Mouse (Mus musculus) ZHBTc4 (cell line): ENCODE data around the gene Lgr6.
"Not testable (repeated sequence)": the region's sequence is repeated elsewhere in the genome, so short reads cannot be mapped to it uniquely, and the experiment has no call there.

Source experiments
- DNase-seq: peaks from one replicate; pipeline ENCODE4 v3.0.0-alpha.2; 2011; ENCODE audit warnings: low read depth, low spot score

Gene Lgr6

DNA sequence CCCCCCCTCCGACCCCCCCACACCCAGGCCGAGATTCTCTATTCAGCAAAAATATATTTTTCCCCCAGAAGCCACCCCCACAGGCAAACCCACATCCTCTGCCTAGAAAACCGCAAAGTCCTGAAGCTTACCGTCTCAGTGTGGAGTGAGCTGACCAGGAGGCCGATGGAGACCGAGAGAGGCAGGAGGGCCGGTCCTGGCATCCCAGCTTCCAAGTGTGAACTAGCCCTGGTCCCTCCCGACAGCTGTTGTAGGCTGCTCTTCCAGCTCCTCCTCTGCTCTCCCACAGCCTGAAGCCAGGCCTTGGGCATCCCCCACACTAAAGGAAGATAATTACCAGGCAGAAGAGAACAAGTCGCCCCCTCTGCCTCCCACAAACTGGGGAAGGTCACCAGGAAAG, 23.9 kb upstream of the Lgr6 start:
- no peak for DNase-seq

DNA sequence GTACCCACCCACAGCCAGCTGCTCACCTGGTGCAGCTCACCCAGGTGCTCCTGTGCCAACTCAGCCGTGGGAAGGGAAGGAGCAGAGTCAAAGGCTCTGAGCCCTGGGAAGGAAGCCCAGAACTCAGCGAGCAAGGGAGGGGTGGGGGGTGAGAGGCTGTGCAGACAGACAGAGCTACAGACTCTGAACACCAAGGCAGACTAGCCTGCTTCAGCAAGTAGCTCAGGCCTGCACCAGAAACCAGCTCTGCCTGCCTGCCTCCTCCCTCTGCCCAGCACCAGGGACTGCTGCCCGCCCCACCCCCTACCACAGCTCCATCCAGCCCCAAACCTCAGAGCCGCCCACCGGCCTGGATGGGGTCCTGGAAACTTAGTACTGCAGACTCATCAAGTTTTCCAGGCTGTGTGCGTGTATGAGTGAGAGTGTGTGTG, 22.9 kb upstream of the Lgr6 start:
- DNase-seq = no peak

DNA sequence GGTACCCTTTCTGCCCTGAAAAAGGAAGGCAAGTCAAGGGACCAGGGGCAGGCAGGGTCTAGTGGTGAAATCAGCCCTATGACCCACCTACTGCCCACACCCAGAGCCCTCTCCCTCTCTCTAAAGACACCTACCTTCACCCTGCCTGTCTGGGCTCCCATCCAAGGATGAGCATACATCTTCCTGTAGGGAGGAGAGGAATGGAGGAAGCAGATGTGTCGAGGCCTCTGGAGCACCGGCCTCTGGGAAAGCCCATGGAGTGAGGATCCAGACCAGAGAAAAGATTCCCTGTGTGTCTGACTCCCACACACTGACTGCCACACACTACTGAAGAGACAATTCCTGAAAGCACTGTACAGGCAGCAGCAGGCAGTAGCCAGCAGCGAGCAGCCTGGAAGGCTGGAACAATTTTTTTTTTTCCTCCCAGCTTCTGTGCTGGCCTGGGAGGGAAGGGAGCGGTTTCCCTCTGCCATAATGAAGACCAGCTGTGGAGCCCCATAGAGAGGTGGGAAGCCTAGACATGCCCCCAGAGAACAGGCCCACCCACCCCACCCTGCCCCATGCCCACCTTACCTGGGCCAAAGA, 21.5 kb upstream of the Lgr6 start:
- no peak for DNase-seq

DNA sequence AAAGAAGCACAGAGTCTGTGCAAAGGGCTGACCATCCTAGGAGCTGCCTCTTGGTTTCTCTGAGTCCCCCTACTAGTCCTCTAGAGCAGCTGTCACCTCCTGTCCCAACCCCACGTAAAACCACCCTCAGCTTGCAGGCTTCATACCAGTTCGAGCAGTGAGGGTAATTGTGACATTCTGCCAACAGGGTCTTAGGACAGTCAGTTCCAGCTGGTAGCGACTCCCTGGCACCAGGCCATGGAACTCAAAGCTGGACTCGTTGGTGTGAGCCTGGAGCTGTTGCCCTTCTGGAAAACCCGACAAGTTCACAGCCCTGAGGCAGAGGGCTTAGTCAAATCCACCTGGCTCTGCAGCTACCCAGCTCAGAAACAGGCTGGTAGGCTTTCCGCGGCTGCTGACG, 20.9 kb upstream of the Lgr6 start:
- DNase-seq = no peak

DNA sequence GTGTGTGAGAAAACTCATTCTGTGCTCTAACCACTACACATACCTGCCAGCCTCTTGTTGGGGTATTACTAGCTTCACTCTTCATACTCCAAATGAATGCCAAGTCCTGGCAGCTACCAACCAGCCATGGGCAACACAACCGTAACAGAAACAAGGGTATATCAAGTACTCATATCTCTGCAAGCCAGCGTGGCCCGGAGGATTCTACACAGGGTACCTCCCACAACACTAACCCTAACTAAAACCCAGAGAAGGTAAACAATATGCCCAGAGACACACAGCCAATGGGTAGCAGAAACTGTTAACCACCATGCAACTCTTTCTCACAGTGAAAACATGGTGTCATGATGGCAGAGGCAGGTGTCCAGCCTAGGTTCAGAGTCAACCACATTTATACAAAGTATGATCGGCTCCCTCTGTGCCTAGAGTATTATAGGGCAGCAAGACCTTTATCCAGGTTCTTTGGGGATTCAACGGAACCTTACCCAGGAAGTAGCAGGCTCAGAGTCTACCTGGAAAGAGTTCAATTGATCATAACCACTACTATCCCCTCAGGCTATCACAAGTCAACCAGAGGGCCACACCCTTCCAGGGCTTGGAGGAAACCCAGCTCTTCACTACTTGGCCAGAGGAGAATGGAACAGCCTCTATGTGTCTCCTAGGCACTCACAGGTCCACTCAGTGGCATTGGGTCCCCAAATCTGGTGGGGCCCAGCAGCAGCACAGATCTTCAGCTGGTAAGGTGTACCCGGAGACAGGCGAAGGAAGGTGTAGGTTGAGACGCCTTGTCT, 19.7 kb upstream of the Lgr6 start:
- DNase-seq = no peak

DNA sequence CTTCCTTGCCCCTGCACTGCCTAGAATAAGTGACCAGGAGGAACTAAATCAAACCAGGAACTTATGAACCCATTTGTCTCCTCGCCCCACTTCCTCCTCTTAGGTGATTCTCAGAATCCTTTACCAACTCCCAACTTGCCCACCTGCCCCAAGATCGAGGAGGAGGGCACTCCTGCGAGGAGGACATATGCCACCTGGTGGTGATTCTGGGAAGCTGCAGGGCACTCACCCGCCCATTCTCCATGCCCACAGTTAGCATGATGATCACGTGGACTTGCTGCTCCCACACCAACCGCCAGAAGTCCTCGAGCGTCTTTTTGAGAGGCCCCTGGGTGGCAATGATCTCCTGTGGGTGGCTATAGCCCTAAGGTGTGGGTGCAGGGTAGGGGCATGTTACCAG, 7.6 kb upstream of the Lgr6 start:
- DNase-seq = peak; percentile 85

DNA sequence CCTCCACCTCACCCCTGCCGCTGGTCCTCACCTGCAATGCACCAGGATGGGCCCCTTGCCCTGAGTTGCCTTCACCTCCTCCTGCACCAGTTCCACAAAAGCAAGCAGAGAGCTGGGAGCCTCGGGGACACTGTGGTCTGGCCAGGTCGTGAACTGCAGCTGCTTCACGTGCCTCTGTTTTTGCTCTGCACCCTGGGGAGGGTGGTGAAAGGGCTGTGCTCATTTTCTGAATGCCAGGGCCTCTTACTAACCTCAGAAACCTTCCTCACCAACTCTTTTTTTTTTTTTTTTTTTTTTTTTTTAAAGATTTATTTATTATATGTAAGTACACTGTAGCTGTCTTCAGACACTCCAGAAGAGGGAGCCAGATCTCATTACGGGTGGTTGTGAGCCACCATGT, 6.2 kb upstream of the Lgr6 start:
- not testable (repeated sequence) for DNase-seq

DNA sequence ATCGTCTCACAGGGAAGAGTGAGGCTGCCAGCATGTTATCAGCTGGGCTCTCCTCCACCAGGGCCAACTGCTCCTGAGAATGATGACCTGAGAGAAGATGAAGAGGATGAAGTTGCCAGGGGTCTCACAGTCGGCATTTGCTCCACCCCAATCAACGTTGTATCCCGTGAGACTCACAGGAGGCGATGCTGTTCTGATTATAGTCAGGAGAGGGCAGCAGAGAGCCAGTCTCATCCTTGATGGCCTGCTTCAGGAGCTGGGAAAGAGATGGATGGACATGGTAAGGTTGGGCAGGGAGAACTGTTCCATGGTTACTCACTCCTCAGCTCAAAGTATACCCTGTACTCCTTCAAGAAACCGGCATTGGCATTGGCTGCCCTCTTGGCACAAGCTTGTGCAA, 5.0 kb upstream of the Lgr6 start:
- DNase-seq = peak; percentile 87

DNA sequence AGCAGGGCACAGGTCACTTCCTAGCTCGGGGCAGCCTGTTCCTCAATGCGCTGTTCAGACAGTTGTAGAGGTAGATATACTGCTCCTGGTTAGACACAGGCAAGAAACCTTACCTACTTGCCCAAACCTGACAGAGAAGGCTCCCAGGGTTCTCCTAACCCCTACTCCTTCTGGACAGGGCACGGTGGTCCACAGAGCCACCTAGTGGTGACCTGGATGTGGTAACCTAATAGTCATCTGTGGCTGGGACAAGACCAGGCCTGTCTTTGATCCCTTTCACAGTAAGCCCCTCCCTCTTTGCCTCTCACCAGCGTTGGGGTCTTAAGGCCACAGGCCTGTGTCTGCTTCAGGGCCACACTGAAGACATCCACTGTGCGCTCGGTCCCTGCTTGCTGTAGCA, 3.5 kb upstream of the Lgr6 start:
- DNase-seq = peak; percentile 94

DNA sequence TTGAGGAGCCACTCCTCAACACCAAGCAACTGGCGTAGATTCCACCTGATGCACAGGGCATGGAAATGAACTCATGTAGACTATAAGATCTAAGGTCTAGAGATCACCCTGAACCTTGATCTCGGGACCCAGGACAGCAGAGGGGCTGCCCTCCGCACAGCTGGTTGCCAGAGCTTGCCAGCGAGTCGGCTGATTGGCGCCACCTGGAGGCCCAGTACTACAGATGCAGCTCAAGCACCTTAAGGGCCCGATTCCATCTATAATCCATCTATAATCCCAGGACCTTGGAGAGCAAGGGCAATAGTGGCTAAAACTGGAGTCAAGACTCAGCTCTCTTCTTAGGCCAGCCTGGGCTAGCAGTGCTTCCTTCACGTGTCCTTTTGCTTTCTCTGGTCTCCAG, 875 bp upstream of the Lgr6 start:
- peak; percentile 92 for DNase-seq

DNA sequence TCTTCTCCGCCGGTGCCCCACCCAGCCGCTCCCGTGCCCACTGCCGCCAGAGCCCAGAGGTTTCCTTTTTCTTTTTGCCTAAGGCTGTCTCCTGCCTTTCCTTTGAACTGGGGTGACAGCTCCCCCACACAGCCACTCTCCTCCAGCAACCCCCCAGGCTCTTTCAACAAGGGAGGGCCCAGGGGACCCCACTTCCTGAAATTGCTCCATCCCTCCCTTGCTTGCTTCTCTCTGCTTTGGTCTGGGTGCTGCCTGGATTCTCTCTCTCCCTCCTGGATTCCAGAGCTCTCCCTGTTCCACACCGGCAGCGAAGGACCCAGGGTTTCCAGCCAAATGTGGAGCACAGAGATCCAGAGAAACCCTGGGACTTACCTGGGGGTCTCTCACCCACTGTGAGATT, 4.7 kb downstream of the Lgr6 start:
- DNase-seq = no peak

DNA sequence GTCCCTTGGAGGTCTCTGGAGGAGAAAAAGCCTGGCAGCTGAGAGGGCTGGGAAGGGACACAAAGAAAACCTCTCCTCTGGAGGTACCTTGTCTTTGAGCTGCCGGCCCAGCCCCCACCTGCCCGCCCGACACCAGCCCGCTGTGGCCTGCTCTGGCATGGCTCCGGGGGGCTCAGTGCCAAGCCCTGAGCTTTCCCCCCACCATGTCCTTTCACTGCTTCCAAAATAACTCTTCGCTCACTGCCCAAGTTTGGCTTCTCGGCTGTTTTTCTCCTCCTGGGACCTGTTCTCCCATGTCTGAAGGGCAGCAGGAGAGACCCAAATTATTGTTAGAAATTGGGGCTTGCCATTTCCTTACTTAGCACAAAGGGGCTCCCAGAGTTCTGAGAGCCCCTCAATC, 6.6 kb downstream of the Lgr6 start:
- DNase-seq = no peak

DNA sequence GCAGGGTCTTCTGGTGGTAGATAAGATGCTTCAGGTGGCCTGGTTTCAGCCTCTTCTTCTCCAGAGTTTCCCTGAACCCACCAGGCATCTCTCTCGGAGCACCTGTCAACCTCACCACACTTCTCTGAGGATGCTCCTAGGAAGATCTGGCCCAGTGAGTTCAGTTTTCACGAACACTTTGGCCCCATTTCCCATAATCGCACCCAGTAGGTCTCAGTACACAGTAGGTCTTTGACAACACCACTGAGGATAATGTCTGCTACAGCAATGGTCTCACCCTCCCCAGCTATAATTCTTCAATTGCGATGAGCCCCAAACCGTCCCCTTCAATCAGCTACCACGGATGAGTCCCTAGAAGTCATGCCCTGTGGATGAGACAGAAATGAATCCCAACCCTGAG, 7.6 kb downstream of the Lgr6 start:
- no peak for DNase-seq

DNA sequence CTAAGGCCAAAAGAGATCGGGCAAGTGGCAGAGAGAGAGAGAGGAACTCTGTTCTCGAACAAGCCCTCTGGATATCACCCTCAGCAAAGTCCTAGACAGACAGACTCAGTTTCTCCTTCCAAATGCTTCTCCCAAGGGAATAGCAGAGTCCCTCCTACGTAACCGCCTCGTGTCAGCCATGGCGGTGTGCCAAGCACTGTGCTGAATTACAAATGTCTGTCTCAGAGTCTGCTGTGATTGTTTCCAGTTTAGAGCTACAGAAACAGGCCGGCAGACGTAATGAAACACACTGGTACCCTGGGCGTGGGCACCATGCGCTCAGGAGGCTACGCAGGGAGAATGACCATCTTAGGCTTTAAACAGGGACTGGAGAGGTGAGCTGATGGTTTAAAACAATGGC, 8.8 kb downstream of the Lgr6 start:
- no peak for DNase-seq

DNA sequence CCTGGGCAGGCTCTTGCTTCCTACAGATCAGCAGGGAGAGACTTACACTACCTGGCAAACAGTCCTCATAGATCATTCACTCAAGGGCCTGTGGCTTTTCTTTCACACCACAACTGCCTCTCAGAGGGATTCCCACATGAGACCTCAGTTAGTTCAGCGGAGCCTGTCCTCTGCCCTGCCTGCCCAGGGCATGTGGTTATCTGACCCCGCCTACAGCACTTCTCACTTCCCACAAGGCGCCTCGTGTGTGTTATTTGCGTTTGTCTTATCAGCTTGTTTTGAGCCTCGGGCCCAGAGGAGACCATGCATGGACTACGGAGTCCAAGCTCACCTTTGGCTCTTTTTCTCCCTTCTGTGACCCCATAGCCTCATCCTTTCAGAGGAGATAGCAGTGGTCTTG, 9.9 kb downstream of the Lgr6 start:
- DNase-seq = no peak

DNA sequence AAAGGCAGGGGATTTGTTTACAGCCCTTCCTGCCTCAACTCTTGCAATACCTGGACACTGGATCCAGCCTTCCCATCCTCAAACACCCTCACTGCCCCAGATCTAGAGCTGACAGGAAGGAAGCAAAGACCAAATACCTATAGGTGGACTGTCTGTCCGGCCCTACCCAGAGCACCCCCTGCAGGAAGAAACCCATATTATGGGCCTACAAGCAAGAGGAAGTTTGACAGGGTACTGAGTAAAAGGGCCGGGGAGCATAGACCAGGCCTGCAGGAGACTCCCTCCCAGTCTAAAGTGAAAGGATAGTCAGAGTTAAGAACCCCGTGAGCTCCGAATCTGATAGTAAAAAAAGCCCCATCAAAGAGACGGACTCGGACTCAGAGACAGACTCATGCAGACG, 10.4 kb downstream of the Lgr6 start:
- DNase-seq = no peak

DNA sequence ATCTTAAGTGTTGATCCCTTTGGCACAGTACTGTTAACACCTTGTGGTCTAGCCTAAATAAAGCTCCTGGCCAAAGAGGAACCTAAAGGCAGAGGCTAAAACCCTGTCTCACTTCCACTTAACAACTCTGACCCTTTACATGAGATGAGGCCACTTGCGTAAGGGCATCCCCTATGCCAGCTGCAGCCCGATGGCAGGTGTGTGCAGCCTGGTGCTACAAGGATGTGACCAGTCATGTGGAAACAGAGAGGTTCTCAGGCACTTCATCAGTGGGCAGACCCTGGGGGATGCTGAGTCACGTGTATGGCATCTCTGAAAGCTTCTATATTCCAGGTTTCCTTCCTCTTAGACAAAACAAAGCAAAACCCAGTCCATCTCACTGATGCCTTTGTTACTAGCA, 14.2 kb downstream of the Lgr6 start:
- no peak for DNase-seq

DNA sequence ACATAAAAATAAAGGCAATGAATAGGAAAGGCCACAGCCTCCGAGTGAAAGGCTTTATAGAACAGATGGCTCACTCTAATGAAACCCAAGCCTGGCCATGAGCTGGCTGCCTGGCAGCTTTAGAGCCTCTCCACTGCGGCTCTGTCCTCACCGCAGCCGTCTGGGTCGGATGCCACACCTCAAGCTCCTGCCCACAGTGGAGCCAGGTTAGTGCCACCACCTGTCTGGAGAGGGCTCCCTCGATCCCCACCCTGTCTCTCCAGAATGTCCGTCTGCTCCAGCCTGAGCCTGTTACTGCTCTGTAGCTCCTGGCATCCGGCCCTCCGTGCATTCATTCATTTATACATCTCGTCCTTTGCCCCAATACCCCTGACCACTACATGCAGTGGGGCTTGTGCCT, 15.4 kb downstream of the Lgr6 start:
- DNase-seq = no peak

DNA sequence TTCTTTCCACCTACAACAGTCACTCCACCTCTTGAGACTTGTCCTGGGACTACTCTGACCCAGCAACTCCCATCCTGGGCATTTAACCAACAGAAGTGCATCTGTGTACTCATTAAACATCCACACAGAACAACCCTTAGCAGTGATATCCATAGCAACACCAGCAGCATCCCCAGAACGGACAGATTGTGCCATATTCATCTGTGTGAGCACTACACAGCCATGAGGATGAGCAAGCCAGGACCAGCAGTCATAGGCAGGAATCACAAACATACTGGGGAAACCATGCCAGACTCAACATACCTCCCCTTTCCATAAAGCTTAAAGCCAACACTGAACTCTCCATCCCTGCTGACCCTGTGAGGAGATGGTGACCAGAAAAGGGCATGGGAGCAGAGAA, 17.7 kb downstream of the Lgr6 start:
- no peak for DNase-seq

DNA sequence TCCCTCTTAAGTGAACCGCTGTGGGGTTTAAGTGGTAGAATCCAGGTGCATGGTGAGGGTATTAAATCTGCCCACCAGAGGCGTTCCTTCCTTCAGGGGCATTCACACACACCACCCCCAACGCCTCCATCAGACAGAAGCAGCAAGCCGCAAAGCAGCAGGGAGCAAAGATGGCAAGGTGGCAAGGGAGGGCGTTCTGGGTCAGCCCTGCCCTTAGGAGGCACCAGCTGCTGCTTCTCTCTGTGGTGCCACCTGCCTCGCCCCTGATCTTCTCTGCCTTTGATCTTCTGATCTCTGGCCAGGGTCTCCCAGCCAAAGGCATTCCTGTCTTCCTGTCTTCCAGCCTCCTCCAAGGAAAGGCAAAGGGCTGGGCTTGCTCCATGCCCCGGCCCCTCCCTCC, 19.1 kb downstream of the Lgr6 start:
- no peak for DNase-seq

DNA sequence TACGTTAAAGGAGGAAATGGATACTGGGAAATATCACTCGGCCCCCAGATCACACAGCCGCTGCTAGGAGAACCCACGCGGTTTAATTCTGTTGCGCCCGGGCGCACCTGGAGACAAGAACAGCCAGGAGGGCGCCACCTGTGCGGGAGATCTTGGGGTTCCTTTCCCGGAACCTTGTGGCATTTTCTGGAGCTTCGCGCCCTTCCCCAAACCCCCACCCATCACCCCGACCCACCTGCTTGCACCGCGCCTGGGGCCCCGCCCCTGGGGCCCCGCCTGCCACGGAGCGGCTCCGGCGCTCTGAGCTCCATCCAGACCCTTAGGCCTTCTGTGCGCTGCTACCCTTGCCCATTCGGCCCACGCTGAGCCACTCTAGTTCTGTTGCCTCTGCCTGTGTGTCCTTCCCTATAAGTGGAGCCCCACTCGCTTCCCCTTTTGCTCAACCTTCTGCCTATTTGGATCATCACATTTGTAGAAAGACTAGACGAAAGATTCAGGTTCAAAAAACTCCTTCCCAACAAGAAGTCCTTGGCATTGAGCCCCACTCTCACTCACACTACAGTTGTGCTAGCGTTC, 19.7 kb downstream of the Lgr6 start:
- no peak for DNase-seq

DNA sequence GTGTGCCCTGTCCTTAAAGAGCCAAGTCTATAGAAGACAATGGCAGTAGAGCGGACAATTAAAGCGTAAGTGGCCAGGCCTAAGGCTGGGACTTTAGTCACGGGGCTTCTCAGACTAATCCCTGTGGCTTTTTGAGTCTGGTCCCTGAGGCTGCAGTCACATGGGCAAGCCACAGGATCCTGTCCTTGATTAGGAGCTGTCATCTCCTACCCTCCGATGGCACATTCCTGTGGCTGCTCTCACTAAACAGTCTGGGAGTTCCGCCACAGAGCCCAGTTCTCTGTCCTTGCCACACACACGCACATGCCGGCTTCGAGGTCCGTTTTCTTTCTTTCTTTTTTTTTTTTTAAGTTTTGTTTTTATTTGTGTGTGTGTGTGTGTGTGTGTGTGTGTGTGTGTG, 21.6 kb downstream of the Lgr6 start:
- peak; percentile 15 for DNase-seq

DNA sequence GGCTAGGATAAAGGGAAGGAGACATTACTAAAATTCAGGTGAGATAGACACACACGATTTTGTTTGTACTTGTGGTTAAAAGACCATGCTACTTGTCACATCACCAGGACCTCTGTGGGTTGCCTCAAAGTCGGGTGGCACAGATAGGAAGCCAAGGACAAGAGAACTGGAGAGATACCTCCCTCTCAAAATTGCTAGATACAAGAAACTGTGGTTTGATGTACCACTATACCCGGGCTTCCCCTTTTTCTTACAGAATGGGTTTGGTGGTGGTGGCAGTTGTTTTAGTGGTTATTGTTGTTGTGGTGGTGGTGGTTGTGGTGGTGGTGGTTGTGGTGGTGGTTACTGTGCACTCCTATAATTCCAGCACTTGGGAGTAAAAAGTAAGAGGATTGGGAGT, 22.8 kb downstream of the Lgr6 start:
- no peak for DNase-seq
